Mouse (Mus musculus): ENCODE data around the gene A630001G21Rik. TPM values are rescaled to one million over a fixed set of nuclear protein-coding genes. Genes with fewer than 3 reads are reported as not detected.

A630001G21Rik gene
- polyA plus RNA-seq, 1 experiment, result 0.35 TPM

DNA sequence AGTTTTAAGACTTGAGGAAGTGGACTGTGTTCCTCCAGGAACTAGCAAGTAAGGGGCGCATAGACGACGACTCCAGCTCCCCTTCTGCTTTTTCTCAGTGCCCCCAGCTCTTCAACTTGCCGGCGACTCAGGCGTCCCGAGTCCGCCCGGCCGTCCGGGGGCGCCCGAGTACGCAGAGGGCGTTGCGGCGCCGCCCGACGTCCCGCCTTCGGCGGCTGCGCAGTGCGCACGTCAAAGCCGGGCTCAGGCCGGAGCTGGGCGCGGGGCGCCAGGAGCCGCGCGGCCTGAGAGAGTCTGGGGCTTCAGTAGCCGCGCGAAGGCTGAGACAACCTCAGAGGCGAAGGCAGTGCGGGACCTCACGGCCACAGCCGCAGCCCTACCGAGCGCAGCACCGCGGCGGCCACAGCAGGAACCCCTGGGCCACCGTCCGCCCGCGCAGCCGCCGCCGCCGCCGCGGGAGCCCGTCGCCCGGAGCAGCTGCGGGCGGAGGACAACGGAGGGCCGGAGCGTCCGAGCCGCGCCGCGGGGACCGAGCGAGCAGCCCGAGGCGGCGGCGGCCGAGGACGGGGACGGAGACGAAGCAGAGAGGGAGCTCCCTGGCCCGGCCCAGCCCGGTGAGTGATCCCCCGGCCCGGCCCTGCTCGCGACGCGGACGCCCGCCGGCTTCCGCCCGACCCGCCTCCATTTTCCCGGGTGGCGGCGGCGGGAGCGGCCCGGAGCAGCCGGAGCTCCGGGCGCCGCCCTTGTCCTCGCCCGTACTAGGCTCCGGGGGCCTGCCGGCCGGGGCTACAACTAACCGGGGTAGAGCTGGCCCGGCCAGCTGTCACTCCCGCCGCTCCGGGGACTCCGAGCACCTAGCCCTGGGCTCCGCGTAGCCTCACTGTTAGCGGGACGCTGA is 15.0 kb upstream of the A630001G21Rik start, which contains the start of gene Cab39:
TSS of gene Cab39 (plus strand) at position 234 of the 898 bp plus-strand sequence.
- H3K27me3 ChIP-seq (ENCODE audit: control insufficient read depth, insufficient read depth, low read length), result no peaks in the 10 kb centered on the region

DNA sequence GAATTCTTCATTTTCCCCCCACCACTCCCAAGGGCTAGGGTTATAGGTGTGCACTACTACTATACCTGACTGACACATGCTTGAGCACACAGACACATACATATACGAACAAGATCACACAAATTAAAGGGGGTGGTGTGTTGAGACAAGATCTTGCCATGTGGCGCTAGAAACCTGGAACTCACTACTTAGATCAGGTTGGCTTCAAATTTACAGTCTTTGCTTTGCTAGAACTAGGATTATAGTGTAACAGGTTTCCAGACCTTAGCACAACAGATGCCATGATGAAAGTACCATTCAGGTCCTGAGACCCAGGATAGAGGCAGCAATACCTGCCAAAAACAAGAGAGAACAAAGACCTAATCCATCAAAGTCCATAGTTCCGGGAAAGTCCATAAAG is 13.0 kb upstream of the A630001G21Rik start:
- Histone ChIP-seq H3K27me3 (ENCODE audit: control insufficient read depth, insufficient read depth, low read length) (no peaks in the 10 kb centered on the region), H3K4me3 (ENCODE audit: control insufficient read depth, low read depth, low read length) (no peak overlapping the region), H3K4me1 (ENCODE audit: control insufficient read depth, insufficient read depth, low read length) (peaks cover 4% of the 10 kb centered on the region), H3K27ac (ENCODE audit: control insufficient read depth, insufficient read depth, low read depth, low read length) (no peak overlapping the region), H3K36me3 (ENCODE audit: control insufficient read depth, insufficient read depth, low read length) (no peaks in the 10 kb centered on the region)
- TF ChIP-seq POLR2A (IDR thresholded peaks at IDR 0.05; ENCODE audit: control insufficient read depth, low read depth, low read length) (no peak), CTCF (IDR thresholded peaks at IDR 0.05; ENCODE audit: control insufficient read depth, insufficient read depth, insufficient replicate concordance, low read depth, low read length) (no peak)

More for the DNA sequence above, 15.0 kb upstream of the A630001G21Rik start, which contains the start of gene Cab39:
- Histone ChIP-seq H3K4me1 (ENCODE audit: control insufficient read depth, insufficient read depth, low read length) (peaks cover 4% of the 10 kb centered on the region), H3K36me3 (ENCODE audit: control insufficient read depth, insufficient read depth, low read length) (no peaks in the 10 kb centered on the region), H3K4me3 (ENCODE audit: control insufficient read depth, low read depth, low read length) (peak within 1 kb of the TSS; percentile 95), H3K27ac (ENCODE audit: control insufficient read depth, insufficient read depth, low read depth, low read length) (peak within 1 kb of the TSS; percentile 84)
- TF ChIP-seq POLR2A (IDR thresholded peaks at IDR 0.05; ENCODE audit: control insufficient read depth, low read depth, low read length), result peak; percentile 90
- 0 out of 2 replicates have a peak, but pooled peaks have one; percentile 32 for TF ChIP-seq CTCF (IDR thresholded peaks at IDR 0.05; ENCODE audit: control insufficient read depth, insufficient read depth, insufficient replicate concordance, low read depth, low read length)

DNA sequence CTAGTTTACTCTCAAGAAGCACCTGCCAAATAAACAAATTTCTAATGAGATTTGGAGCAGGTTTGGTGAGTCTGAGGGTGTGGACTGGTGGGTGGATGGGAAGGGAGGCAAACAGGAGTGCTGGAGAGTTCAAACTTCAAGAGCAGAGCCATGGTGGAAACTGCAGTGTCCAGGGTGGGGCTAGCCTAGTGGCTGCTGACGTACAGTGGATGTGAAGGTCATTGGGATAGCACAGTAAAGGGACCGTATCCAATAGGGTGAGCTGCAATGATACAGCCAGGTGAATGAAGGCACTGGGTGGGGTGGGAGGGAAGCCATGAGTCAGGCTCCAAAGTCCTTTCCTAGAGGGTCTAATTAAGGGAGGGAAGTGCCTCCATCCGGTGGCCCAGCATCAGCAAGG is 12.1 kb upstream of the A630001G21Rik start:
- Histone ChIP-seq H3K4me1 (ENCODE audit: control insufficient read depth, insufficient read depth, low read length) (peaks cover 4% of the 10 kb centered on the region), H3K4me3 (ENCODE audit: control insufficient read depth, low read depth, low read length) (no peak overlapping the region), H3K27ac (ENCODE audit: control insufficient read depth, insufficient read depth, low read depth, low read length) (no peak overlapping the region), H3K27me3 (ENCODE audit: control insufficient read depth, insufficient read depth, low read length) (no peaks in the 10 kb centered on the region), H3K36me3 (ENCODE audit: control insufficient read depth, insufficient read depth, low read length) (no peaks in the 10 kb centered on the region)
- TF ChIP-seq CTCF (IDR thresholded peaks at IDR 0.05; ENCODE audit: control insufficient read depth, insufficient read depth, insufficient replicate concordance, low read depth, low read length) (no peak), POLR2A (IDR thresholded peaks at IDR 0.05; ENCODE audit: control insufficient read depth, low read depth, low read length) (no peak)

DNA sequence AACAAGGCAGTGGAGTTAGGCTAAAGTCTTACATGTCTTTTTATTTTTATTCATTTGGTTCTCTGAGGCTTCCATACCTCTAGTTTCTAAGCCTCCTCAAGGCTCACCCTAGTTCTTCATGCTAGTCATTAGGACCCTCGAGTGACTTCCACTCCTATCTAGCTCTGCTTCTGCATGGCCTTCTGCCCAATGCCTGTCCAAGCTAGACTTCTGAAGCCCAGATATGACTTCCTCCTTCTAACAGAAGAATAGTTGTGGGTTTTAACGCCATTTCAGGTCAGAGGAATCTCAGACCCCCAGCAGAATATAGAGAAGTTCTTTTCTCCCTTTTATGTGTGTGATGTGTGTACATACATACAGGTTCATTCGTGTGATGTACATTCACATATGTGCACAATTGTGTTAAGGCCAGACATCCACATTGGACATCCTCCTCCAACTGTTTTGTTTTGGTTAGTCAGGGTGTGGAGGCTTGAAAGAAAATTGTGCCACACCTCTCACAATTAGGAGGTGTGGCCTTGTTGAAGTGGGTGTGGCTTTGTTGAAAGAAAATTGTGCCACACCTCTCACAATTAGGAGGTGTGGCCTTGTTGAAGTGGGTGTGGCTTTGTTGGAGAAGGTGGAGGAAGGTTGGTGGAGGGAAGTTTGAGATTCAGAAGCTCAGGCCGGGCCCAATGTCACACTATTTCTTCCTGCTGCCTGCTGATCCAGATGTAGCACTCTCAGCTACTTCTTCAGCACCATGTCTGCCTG is 1.2 kb upstream of the A630001G21Rik start:
- Histone ChIP-seq H3K4me3 (ENCODE audit: control insufficient read depth, low read depth, low read length) (peak overlapping the region; percentile 43), H3K27ac (ENCODE audit: control insufficient read depth, insufficient read depth, low read depth, low read length) (peak overlapping the region; percentile 37; the same call in 1 of the 2 replicates), H3K36me3 (ENCODE audit: control insufficient read depth, insufficient read depth, low read length) (no peaks in the 10 kb centered on the region), H3K4me1 (ENCODE audit: control insufficient read depth, insufficient read depth, low read length) (no peaks in the 10 kb centered on the region), H3K27me3 (ENCODE audit: control insufficient read depth, insufficient read depth, low read length) (no peaks in the 10 kb centered on the region)
- no peak for TF ChIP-seq CTCF (IDR thresholded peaks at IDR 0.05; ENCODE audit: control insufficient read depth, insufficient read depth, insufficient replicate concordance, low read depth, low read length)

DNA sequence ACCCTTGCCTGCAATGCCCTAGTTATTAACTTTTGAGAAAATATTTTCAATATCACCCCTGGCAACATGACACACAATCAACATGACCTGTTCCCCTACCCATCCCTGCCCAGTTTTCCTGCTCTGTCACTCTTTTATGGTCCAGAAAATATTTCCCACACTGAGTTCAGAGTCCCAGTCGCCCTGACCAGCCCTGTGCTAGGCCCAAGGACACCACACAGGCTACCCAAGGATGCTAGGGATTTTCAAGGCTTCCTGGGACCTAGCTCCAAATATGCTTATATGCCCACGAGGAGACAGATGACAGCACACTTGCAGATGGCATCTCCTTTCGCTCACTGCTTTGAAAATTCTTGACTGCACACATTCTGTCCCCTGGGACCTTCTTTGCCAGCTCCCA is 569 bp upstream of the A630001G21Rik start:
- H3K27ac ChIP-seq (ENCODE audit: control insufficient read depth, insufficient read depth, low read depth, low read length), result no peak overlapping the region
- no peak overlapping the region for H3K4me3 ChIP-seq (ENCODE audit: control insufficient read depth, low read depth, low read length)
- TF ChIP-seq POLR2A (IDR thresholded peaks at IDR 0.05; ENCODE audit: control insufficient read depth, low read depth, low read length), result no peak
- no peak for TF ChIP-seq CTCF (IDR thresholded peaks at IDR 0.05; ENCODE audit: control insufficient read depth, insufficient read depth, insufficient replicate concordance, low read depth, low read length)
- no peaks in the 10 kb centered on the region for H3K27me3 ChIP-seq (ENCODE audit: control insufficient read depth, insufficient read depth, low read length)
- no peaks in the 10 kb centered on the region for H3K4me1 ChIP-seq (ENCODE audit: control insufficient read depth, insufficient read depth, low read length)
- no peaks in the 10 kb centered on the region for H3K36me3 ChIP-seq (ENCODE audit: control insufficient read depth, insufficient read depth, low read length)

DNA sequence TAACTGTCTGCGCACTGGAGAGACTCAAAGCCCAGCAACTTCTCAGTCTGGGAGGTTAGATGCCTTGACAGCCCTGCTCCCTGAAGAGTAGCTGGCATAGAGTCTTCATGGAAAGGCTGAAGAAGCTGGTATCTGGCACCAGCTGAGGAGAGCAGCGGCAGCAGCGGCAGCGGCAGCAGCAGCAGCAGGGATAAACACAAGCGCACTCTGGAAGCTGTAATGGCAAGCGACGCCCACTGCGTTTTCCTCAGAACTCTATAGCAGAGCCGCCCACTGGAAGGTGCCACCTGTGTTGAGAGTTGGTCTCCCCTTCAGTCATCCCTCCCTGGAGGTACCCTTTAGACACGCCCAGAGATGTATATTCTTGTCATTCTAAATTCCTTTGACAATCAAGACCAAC is 2.3 kb downstream of the A630001G21Rik start:
- TF ChIP-seq POLR2A (IDR thresholded peaks at IDR 0.05; ENCODE audit: control insufficient read depth, low read depth, low read length) (no peak), CTCF (IDR thresholded peaks at IDR 0.05; ENCODE audit: control insufficient read depth, insufficient read depth, insufficient replicate concordance, low read depth, low read length) (no peak)
- H3K27ac ChIP-seq (ENCODE audit: control insufficient read depth, insufficient read depth, low read depth, low read length), result no peak overlapping the region

DNA sequence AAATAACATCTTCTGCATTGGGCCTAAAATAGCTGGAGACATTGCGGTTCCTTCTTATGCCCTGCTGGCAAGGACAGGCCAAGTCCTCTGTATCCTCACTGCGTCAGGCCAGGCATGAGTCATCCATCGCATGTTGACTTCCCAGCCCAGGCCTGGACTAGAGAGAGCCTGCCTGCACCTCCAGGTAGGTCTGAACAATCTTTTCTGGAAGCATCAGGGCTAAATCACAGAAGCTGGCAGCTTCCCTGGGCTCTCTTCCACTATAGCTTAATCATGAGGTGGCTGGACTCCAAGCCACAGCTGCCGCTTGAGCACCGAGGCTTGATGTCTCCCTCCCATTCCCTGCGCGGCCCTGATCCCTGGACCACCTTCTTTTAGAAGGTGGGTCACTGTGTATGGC is 3.3 kb downstream of the A630001G21Rik start:
- peak overlapping the region; percentile 44 for H3K4me3 ChIP-seq (ENCODE audit: control insufficient read depth, low read depth, low read length)
- no peaks in the 10 kb centered on the region for H3K36me3 ChIP-seq (ENCODE audit: control insufficient read depth, insufficient read depth, low read length)
- H3K4me1 ChIP-seq (ENCODE audit: control insufficient read depth, insufficient read depth, low read length), result 0 out of 2 replicates have a peak, but pooled peaks cover 2% of the 10 kb centered on the region
- no peaks in the 10 kb centered on the region for H3K27me3 ChIP-seq (ENCODE audit: control insufficient read depth, insufficient read depth, low read length)
- H3K27ac ChIP-seq (ENCODE audit: control insufficient read depth, insufficient read depth, low read depth, low read length), result no peak overlapping the region
- no peak for TF ChIP-seq CTCF (IDR thresholded peaks at IDR 0.05; ENCODE audit: control insufficient read depth, insufficient read depth, insufficient replicate concordance, low read depth, low read length)
- no peak for TF ChIP-seq POLR2A (IDR thresholded peaks at IDR 0.05; ENCODE audit: control insufficient read depth, low read depth, low read length)

More for the DNA sequence above, 2.3 kb downstream of the A630001G21Rik start:
- no peaks in the 10 kb centered on the region for H3K27me3 ChIP-seq (ENCODE audit: control insufficient read depth, insufficient read depth, low read length)
- 0 out of 2 replicates have a peak, but pooled peaks cover 2% of the 10 kb centered on the region for H3K4me1 ChIP-seq (ENCODE audit: control insufficient read depth, insufficient read depth, low read length)
- H3K4me3 ChIP-seq (ENCODE audit: control insufficient read depth, low read depth, low read length), result no peak overlapping the region
- H3K36me3 ChIP-seq (ENCODE audit: control insufficient read depth, insufficient read depth, low read length), result no peaks in the 10 kb centered on the region
